Mouse (Mus musculus) frontal cortex, adult (tissue): ENCODE data around the gene Ptprd.
A peak's percentile ranks its signal among the peaks of the same experiment; 100 is the strongest.
"Not testable (repeated sequence)": the region's sequence is repeated elsewhere in the genome, so short reads cannot be mapped to it uniquely, and the experiment has no call there.

Source experiments
- ATAC-seq: cut with Nextera tagmentation; 2 replicates; pipeline ENCODE4 v1.9.2; 2017; ENCODE audit warnings: mild to moderate bottlenecking, moderate library complexity, mixed read lengths; ENCODE audit not compliant: low TSS enrichment

Ptprd gene

DNA sequence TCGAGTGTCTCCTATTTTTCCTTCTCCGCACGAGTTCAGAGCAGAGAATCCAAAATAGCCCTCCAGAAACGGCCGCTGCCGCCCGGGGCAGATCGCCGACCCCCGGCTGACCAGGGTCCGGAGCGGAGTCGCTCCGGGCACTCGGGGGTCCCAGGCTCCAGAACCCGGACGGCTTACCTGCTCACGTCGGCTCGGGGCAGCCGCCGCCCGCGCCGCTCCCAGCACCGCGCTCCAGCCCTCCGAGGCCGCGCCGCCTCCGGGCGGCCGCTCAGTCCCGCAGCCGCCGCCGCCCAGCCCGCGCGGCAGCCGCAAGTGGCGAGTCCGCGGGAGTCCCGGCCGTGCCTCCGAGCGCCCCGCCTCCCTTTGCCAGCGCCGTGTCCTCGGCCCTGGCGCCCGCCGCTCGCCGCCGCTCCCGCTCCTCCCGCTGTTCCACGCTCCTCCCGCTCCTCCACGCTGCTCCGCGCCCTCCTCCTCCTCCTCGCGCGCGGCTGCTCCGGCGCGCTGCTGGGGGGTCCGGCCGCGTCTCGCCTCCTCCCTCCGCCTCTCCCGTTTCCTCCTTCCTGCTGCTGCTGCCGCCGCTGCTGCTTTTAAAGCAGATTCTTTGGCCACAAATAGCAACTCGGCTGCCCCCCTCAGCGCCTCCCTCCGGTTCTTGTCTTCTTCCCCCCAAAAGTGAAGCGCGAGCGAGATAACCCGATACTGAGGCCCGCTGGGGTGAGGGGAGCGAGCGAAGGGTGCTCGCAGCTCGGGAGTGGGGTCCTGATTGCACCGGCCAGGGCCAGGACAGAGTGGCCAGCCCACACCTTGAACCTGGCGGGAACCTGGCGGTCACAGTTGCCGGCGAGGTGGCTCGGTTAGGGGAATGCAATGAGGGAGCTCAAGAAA, 1762.1 kb downstream of the Ptprd start:
- peak; percentile 66 for ATAC-seq

DNA sequence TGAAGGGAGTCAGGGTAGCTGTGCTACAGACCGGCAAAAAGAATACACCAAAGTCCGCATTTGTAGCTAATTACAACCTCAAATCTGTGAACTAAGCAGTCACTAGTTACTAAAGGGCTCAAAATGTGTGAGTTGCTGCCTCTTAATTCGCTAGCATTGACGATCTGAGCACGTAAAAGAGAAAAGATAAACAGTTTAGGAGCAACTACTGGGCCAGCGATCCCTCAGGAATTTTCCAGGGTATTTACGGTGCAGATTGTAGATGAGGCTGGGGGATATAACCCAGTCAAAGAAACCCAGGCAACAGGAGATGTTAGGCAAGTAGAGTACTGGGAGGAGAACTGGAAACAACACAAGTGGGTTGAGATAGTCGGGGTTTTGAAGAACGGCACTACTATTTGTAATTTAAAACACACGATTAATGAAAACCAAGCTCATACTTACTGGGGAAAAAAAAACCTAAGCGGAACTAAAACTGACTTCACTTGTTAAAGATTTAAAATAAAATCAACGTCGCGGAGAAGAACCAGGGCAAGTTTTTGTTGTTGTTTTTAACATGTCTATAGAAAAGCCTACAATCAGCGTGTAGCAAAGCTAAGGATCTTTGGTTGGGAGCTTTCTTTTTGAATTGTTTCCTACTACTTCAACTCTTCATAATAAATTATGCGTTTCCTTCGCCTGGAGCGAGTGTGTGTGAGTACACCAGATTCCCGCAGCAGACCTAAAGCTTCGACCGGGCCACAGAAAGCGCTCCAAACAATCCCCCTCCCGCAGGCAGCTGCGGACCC, 1762.9 kb downstream of the Ptprd start:
- ATAC-seq = no peak

DNA sequence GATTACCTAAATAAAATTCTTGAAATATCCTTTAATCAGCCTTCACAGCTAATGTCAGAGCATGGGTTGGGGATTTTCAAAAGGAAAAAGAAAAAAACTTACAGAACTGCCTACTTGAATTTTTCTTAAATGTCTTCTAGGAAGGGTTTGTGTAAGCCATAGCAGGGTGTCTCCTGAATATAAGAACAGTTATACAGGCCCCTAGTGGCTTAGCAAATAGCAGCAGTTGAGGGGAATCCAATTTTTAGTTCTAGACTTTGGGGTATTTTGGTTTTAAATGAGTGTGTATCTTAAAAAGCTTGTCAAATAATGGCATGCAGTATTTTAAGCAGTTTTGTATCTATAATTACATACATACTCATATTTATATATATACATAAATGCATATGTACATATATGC, 1764.4 kb downstream of the Ptprd start:
- no peak for ATAC-seq

DNA sequence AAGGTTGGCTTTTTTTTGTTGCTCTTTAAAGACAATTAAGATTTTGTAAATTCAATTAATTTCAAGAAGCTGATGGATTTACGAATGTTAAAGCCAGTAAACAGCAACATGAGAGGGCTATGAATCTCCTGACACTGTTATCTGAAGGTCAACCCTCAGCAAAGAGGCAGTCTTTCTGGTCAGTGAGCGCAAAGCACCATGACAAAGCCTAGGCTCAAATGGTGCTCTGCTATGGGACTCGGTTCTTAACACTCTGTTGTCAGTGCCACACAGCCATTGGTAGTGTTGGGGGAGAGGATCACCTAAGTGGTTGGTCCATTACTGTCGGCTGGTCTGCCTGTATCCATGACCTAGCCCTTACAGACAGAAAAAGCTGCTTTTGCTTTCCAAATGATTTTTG, 1767.0 kb downstream of the Ptprd start:
- no peak for ATAC-seq

DNA sequence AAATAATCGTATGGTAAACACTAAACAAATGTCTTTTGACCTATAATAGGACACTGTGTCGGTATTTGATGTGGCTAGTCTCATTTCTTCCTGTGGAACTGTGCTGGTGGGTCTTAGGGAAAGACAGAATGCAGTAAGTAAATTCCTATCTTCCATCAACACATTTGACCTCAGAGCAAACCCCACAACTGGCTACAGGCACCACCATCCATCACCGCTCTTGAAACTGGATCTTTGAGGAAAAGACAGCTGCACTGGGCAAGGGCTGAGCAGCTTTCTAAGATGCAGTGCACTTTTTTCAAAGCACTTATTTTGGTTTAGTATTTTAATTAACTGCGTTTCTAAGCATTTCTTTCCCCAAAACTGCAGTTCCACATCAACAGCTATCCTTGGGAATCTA, 1768.2 kb downstream of the Ptprd start:
- ATAC-seq = no peak

DNA sequence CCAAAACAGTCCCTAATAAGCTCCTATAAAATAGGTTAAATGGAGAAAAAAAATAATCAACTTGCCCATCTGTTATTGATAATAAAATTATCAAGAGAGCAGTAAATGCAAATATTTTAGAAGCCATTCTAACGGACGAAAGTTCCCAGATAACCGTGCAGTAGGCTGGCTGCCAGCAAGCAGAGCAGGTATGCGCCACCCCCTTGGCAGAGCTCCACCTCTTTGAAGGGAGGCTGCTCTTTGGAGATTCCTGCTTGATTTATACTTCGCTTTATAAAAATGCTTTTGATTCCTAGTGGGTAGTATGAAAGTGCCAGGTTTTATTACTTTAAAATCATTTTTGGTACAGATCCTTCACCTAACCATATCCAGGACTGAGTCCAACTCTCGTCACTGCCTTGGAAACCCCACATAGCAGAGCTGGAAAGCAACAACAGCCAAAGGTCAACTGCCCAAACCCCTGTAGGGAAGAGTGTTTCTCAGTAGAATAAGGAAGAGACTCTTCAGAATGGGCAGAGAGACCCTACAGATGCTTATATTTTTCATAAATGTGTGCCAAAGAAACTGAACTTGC, 1770.9 kb downstream of the Ptprd start:
- ATAC-seq = no peak

DNA sequence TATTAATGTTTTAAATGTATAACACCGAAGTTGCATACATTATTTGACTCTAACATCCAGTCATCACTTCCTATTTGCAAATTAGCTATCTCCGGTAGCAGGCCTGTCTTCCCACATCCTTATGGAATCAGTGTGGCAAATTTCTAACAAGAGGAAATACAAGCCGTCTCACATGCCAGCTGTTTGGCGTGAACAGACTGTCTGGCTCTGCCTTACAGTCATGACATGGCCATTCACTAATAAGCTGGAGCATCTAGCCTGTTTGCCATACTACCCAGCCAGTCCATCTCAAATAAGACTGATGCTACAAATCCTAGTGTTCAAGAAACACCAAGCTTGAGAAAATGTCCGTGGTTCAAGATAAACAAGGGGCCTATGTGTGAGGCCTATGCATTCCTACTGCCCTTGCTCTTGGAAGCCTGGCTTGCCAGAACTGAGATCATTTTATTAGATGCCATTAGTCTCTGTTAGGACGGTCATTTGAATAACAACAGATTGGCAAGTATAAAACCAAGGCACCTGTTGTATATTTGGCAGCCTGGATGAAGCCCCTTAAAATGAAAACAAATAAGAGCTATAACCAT, 1773.2 kb downstream of the Ptprd start:
- ATAC-seq = no peak

DNA sequence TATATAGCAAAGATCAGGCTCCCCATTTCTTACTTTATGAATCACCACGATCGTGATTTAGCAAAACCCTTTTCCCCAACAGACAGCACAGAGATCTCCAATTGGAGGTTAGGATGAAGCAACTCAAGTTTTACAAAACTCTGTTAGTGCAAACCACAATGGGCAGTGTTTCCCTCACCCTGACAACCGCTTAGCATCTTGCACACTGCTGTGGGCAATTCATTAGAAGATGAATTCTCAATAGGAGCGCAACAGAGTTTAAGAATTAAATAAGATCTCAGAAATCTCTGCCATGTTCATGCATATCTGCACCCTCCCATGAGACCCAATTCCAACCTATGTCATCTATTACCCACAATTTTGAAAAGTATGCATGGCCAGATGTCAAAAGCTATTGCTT, 1773.7 kb downstream of the Ptprd start:
- ATAC-seq = no peak

DNA sequence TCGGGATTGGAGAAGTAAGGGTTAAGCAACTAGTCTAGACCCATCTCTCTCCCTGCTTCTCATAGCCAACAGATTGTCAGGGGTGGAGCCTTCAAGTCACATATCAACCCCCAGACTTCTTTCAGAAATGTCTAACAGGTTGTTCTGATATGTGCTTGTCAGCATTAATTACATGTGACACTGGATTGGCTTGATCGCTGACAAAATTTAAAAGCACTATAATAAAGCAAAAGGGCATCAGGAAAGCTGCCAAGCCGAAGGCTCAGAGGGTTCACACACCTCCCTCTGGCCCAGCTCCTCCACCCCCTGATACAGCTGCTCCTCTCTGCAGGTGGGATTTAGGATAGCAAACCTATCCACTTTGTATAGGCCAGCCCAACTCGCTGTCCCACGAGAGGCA, 1775.8 kb downstream of the Ptprd start:
- no peak for ATAC-seq

DNA sequence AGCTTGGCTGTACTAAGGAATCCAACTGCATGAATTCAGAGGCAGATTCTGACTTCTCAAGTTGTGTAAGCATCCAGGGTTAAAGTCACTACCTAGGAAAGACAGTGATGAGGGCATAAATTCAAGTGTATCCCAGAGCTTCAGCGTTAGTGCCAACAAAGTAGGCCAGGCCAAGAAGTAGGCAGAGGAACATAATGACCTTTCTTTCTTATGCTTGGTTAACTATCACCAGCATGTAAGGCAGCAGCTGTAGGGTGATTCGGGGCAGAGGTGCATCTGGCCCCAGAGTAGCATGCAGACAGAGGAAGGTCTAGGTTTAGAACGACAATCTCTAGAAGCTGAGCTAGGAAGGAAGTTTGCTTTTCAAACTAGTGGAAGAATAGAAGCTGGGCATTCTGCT, 1782.0 kb downstream of the Ptprd start:
- peak; percentile 13; the same call in 1 of the 2 replicates for ATAC-seq

DNA sequence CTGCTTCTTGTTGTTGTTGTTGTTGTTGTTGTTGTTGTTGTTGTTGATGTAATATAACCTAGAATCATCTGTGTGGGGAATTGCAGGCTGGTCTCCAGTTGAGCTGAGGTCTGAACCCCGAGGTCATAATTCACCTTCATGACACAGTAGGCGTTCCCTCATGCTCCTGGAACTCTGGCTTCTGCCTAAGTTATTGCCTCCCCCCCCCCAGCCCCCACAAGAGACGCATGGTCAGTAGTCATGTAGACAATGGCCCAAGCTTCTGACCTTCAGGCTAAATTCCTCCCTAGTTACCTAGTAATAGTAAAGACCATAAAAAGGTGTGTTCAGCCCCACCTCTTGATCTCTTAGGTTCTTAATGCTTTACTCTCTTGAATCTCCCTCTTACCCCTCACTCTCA, 1784.7 kb downstream of the Ptprd start:
- ATAC-seq = not testable (repeated sequence)

DNA sequence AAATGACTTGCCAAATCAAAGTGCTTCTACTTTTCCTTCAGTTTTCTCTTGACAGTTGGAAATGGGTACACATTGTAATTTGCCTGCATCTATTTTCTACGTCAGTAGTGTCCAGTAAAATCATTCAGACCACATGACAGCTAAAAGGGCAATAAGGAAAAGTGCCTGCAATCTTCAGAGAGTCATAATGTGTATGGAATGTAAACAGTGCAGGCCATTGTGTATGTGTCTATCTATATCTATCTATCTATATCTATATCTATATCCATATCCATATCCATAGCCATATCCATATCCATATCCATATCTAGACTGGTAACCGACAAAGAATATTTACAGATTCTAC, 1786.6 kb downstream of the Ptprd start:
- ATAC-seq = no peak

DNA sequence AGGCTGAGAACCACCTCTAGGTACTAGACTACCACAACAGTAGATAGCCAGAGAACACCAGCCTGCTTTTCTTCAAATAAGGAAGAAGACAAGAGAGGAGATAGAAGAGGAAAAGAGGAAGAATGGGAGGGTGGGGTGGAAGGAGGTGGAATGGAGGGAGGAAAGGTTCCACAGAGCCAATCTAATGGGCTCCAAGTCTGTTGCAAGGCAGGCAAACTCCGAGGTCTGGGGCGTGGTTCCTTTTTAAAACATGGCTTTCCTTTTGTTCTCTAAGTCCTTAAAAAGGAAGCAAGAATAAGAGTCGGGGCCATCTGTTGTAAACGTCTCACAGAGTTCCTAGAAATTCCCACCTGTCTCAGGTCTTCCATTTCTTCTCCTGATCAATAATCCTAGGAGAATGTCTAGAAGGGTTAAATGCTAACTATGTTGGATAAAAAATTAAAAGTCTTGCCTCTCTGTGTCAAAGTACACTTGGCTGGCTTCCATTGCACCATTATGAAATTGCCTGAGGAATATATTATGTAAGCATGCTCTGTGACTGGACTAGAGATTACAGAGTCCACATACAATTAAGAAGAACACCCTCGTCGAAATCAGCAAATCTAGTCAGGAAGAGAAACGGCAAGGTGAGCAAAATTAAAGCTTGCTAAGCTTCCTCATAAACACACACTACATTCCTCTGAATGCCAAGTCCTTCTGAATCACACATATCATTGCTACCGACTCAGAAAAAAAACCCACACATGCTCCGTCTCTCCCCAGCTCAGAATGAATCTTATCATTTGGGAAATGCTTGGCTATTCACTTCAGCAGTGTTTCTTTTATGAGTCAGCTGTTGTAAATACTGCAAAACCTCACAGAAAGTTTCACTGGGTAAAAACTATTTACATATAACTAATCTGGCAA, 1787.2 kb downstream of the Ptprd start:
- ATAC-seq = peak; percentile 96

DNA sequence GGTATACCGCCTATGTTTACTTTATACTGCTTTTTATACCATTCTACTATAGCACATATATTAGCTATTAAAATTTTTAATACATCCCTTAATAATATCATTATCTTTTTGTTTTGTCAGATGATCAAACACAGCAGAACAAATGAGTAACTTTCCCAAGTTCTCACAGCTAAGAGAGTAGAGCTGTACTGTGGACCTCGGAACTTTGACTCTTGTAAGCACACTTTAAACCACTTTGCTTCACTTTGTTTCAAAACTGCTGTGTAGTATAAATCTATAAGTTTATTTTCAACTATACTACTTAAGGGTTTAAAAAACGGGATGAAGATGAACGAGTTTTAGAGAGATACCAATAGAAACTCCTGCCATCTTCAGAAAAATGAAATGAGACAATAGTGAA, 1789.6 kb downstream of the Ptprd start:
- no peak for ATAC-seq

DNA sequence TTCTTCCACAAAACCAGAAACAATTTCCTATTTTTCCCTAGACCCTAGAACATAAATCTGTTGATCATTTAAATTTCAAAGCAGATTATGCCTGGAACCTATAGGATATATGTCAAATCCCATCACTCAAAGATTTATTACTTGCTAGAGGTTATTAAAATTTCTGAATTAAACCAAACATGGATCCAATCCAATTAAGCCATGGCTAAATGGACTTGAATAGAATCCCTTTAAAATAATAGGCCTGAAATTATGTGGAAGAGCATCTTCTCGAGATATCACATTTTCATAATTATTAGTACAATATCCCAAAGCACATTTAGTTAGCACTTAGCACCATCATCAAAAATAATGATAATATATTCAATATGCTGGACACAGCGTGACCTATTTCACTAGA, 1792.1 kb downstream of the Ptprd start:
- ATAC-seq = no peak

DNA sequence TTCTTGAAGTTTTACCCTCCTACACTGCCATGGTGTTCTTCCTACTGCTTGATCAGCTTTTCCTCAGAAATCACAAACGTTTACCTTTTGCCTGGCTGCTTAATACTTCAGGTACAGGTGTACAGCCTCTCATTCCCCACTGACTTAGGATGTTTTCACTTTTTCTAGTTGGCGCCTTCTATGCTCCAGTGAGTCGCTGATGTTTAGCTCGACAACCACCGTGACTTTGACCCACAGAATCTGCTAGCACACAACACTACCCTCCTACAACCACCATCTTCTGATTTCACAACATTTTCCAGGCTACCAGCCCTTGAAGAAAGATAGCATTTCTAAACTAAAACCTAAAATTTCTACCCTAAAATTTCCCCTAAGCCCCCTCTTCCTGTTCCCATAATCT, 1794.1 kb downstream of the Ptprd start:
- ATAC-seq = no peak

DNA sequence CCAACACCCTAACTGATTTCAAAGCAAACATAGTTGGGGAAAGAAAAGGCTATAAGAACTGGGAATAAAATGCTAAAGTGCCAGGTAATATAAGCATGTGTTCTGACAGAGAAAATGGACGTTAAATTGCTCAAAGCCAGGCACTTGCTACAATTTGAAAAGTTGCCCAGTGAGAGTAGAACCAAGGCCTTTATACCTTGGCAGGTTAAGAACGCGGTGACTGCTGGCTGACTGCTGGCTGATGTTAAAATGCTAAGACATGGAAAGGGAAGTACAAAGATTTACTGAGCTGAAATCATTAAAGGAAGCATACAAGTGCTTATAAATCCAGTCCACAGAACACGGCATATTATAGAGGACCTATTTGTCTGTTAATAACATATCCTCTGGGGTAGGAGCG, 1796.1 kb downstream of the Ptprd start:
- ATAC-seq = no peak

DNA sequence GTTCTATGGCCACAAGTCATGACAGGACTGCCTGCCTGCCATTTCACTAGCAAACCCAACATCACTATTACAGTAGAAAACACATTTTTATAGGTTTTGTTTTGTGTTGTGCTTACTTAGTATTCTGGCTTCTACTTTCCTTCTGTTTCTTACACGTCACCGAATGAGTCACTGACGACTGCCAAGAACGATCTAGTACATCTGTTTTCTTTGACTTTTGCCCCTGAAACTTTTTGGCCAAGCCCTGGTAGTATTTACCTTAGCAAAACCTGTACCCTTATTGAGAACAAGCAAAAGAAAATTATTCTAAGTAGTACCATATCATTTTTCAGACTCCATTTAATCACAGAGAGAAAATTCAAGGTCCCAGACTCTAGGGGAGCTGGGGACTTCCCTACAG, 1797.2 kb downstream of the Ptprd start:
- ATAC-seq = no peak

DNA sequence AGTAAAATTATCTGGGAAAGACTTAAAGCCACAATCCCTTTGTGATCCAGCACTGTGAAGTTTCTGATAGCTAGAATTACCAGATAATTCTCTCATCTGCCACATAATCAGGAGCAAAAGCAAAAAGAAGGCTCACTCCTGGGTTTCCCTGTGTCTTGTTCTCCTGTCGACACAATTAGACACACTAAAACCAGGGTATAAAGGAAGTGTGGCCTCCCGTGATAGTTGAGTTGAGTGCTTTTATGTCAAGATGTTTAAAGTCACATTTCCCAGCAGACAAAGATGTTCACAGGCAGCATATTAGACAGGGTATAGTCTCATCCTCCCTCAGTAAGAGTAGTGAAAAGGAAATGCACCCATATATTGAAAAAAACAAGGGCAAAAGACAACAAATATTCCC, 1801.7 kb downstream of the Ptprd start:
- ATAC-seq = no peak

DNA sequence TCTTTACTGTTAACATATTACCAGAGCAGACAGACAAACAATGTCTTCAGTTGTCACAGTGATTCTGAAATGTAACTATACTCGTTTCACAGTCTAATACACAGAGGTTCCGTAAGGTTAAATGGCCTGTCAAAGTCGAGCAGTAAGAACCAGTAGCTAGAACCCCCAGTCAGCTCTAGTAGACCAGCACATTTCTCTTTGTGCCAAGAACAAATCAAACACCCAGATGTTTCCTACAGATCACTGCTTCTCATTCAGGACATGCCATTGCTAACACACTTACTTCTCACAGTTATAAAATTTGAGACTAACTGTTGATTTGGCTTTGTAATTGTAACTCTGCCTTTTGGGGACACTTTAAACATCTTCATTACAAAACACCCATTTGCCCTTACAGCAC, 1802.6 kb downstream of the Ptprd start:
- no peak for ATAC-seq

DNA sequence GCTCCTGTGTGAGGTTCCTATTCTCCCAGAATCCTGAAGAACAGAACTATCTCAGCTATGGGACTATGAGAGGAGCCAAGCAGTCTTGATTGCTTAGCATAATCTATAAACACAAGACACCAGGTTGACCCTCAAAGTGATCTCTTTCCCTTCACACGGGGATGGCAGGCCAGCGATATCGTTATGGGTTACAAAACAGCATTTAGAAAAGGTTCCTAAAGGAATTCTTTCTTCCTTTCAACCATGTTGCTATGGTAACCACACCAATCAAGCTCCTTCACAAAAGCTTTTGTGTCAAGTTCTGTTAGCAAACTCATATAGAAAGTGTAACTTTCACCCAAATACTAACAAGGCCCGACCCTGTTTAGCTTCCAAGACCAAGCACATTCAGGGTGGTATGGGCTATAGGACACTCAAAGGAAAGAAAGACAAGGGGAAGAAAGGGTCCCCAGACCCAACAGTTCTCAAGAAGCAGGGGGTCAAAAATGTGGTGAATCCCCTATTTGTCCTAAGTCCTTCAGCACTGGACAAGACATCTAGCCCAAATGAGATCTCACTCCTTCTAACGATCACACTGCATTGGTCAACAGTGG, 1805.8 kb downstream of the Ptprd start:
- peak; percentile 29; the same call in 1 of the 2 replicates for ATAC-seq
